Mouse (Mus musculus) lung, postnatal 0 days (tissue): ENCODE data around the gene Scn2a. TPM values are rescaled to one million over a fixed set of nuclear protein-coding genes. Genes with fewer than 3 reads are reported as not detected.

Experiments
- polyA plus RNA-seq: library from polyadenylated mRNA; unstranded; fragments of >200 nt; fragmentation: Nextera tagmentation; extraction: Ambion mirVana; gene quantifications from 2 replicates; pipeline ENCODE4 v1.2.1, GENCODE M21; 2015

Gene Scn2a
- polyA plus RNA-seq, 1 experiment from 2014 or later: 0.72 TPM

Other genes with a start within 250 kb of the Scn2a start
- gene Scn3a, start 53.1 kb upstream of the Scn2a start, polyA plus RNA-seq: 0.73 and 1.00 TPM in 2 replicates
- gene Csrnp3, start 225.0 kb downstream of the Scn2a start, polyA plus RNA-seq: 0.06 and 0.07 TPM in 2 replicates